ENCODE assay signal across 21 mouse cellular contexts in genomic region chr17:88578522-88579242, GRCm38 (mm10). TPM values are rescaled to one million over a fixed set of nuclear protein-coding genes. Genes with fewer than 3 reads are reported as not detected.
A peak's percentile ranks its signal among the peaks of the same experiment; 100 is the strongest.
DNase-seq lines count a peak whose midpoint lies in the region; ATAC-seq lines count a peak whose summit lies in the region.
"Had no signal": no experiment of that assay in that cellular context is flagged by ENCODE, and none has a peak within 500 bp of the region (broad histone marks: within the 10 kb centered on the region; RNA-seq: fewer than 3 reads in every experiment).

No protein-coding gene starts in this region.

- H3K27ac ChIP-seq in hindbrain, embryonic 12.5 days: 0 out of 2 replicates have a peak overlapping the region, but pooled peaks have one; percentile 4
- peak overlapping the region; percentile 55 for H3K27ac ChIP-seq in midbrain, embryonic 14.5 days (replicated peaks; ENCODE audit: low read depth, low read length)
- H3K27ac ChIP-seq: embryonic facial prominence, embryonic 15.5 days; forebrain, embryonic 10.5 days; heart, embryonic 15.5 days; limb, embryonic 15.5 days had no signal

- no peaks in the 10 kb centered on the region for H3K27me3 ChIP-seq in hindbrain, embryonic 12.5 days
- no peaks in the 10 kb centered on the region for H3K27me3 ChIP-seq in midbrain, embryonic 14.5 days (ENCODE audit: control insufficient read depth, insufficient read depth, low read length)
- H3K27me3 ChIP-seq: embryonic facial prominence, embryonic 15.5 days; heart, embryonic 15.5 days; limb, embryonic 15.5 days; megakaryocyte, embryonic 14.5 days; Patski had no signal

- no peak overlapping the region for H3K4me3 ChIP-seq in hindbrain, embryonic 12.5 days
- H3K4me3 ChIP-seq in midbrain, embryonic 14.5 days (replicated peaks; ENCODE audit: low read depth, low read length): no peak overlapping the region
- H3K4me3 ChIP-seq: embryonic facial prominence, embryonic 15.5 days; forebrain, embryonic 10.5 days; heart, embryonic 15.5 days; limb, embryonic 15.5 days; megakaryocyte, embryonic 14.5 days had no signal

- H3K4me1 ChIP-seq in hindbrain, embryonic 12.5 days: no peaks in the 10 kb centered on the region
- no peaks in the 10 kb centered on the region for H3K4me1 ChIP-seq in midbrain, embryonic 14.5 days (ENCODE audit: control insufficient read depth, insufficient read depth, low read length)
- H3K4me1 ChIP-seq: embryonic facial prominence, embryonic 15.5 days; forebrain, embryonic 10.5 days; limb, embryonic 15.5 days had no signal

- no peak for DNase-seq in frontal cortex, postnatal 25 days (ENCODE audit: low spot score in 2 of 2)
- peak; percentile 73 for DNase-seq in midbrain, embryonic 14.5 days
- peak; percentile 22 for DNase-seq in retina, embryonic 14.5 days (ENCODE audit: low spot score)
- DNase-seq in liver: no peak
- no peak for DNase-seq in heart, adult 11 months
- DNase-seq: cerebellum, adult 9-11 months; embryo, embryonic 11 days; kidney, adult 18-20 months; kidney, postnatal 25 days; liver, postnatal 0 days; lung, postnatal 14 days; right cerebral cortex, postnatal 4 days; thymus, postnatal 25 days had no signal

- H3K9me3 ChIP-seq in hindbrain, embryonic 12.5 days (replicated peaks): no peaks in the 10 kb centered on the region
- H3K9me3 ChIP-seq in midbrain, embryonic 14.5 days (ENCODE audit: control insufficient read depth, low read length): no peaks in the 10 kb centered on the region
- H3K9me3 ChIP-seq: embryonic facial prominence, embryonic 15.5 days; forebrain, embryonic 10.5 days; heart, embryonic 15.5 days; limb, embryonic 15.5 days; megakaryocyte, embryonic 14.5 days had no signal

- H3K9ac ChIP-seq in hindbrain, embryonic 12.5 days: no peak overlapping the region
- no peak overlapping the region for H3K9ac ChIP-seq in midbrain, embryonic 14.5 days (replicated peaks; ENCODE audit: low read length)
- H3K9ac ChIP-seq: embryonic facial prominence, embryonic 15.5 days; heart, embryonic 15.5 days; limb, embryonic 15.5 days; liver, postnatal 0 days had no signal

- peak; percentile 25; the same call in 1 of the 2 replicates for ATAC-seq in frontal cortex, adult (ENCODE audit: low TSS enrichment)
- ATAC-seq in hindbrain, embryonic 12.5 days (ENCODE audit: low FRiP score): peak; percentile 49; the same call in 1 of the 2 replicates
- ATAC-seq in midbrain, embryonic 14.5 days (ENCODE audit: low FRiP score, low TSS enrichment): peak; percentile 69
- ATAC-seq: liver, postnatal 0 days; Patski had no signal

- no peak overlapping the region for H3K4me2 ChIP-seq in hindbrain, embryonic 12.5 days (replicated peaks)
- 0 out of 2 replicates have a peak overlapping the region, but pooled peaks have one; percentile 1 for H3K4me2 ChIP-seq in midbrain, embryonic 14.5 days (ENCODE audit: low read length)
- H3K4me2 ChIP-seq: embryonic facial prominence, embryonic 15.5 days; heart, embryonic 15.5 days; limb, embryonic 15.5 days had no signal

- 85% methylated on average over 20 of the region's 20 CpGs for WGBS in hindbrain, embryonic 12.5 days
- 73% methylated on average over 20 of the region's 20 CpGs for WGBS in midbrain, embryonic 14.5 days

- peaks cover 69% of the 10 kb centered on the region for H3K36me3 ChIP-seq in hindbrain, embryonic 12.5 days
- H3K36me3 ChIP-seq in midbrain, embryonic 14.5 days (ENCODE audit: control insufficient read depth, insufficient read depth, low read length): peaks cover 83% of the 10 kb centered on the region

RNA-seq across cellular contexts. Expression of gene Ston1, which starts 18.8 kb away (rescaled TPM):
- 3.1 and 3.4 TPM in 2 replicates for polyA plus RNA-seq in hindbrain, embryonic 12.5 days (2016; fragmentation: Nextera tagmentation; extraction: Ambion mirVana)
- 1.3 and 1.4 TPM in 2 replicates for polyA plus RNA-seq in midbrain, embryonic 14.5 days (2014; fragmentation: Nextera tagmentation; extraction: Ambion mirVana)

RNA-seq across cellular contexts. Expression of gene Ppp1r21, which starts 48.8 kb away (rescaled TPM):
- polyA plus RNA-seq in hindbrain, embryonic 12.5 days (2016; fragmentation: Nextera tagmentation; extraction: Ambion mirVana): 25.9 and 28.2 TPM in 2 replicates
- polyA plus RNA-seq in midbrain, embryonic 14.5 days (2014; fragmentation: Nextera tagmentation; extraction: Ambion mirVana): 47.2 and 48.6 TPM in 2 replicates

Comparison
In these comparisons a context has a peak if more than half of its experiments do, and no peak if none do; other contexts are left out.
1. DNase-seq: peak in midbrain, embryonic 14.5 days (single experiment) and retina, embryonic 14.5 days (single experiment); none in frontal cortex, postnatal 25 days (0 of 2), liver (single experiment) and heart, adult 11 months (single experiment).
2. Peak in every context shown above with its lines, with median percentiles within 50 percentile points of each other: ATAC-seq.